Mouse (Mus musculus) lung, adult 2 months (tissue): ENCODE measurements around the gene Gm10320.

Source experiments
- CTCF ChIP-seq: fragments of 200-500 bp; IDR thresholded peaks from 2 replicates; pipeline ENCODE4 v1.5.1; 2011; ENCODE audit warnings: mild to moderate bottlenecking, low read length, control low read depth; ENCODE audit not compliant: insufficient read depth
- POLR2A ChIP-seq: fragments of 200-500 bp; IDR thresholded peaks from 2 replicates; pipeline ENCODE4 v1.6.1; 2011; ENCODE audit warnings: low read depth, mild to moderate bottlenecking, control low read depth, low read length, borderline replicate concordance; ENCODE audit errors: extremely low read depth

DNA sequence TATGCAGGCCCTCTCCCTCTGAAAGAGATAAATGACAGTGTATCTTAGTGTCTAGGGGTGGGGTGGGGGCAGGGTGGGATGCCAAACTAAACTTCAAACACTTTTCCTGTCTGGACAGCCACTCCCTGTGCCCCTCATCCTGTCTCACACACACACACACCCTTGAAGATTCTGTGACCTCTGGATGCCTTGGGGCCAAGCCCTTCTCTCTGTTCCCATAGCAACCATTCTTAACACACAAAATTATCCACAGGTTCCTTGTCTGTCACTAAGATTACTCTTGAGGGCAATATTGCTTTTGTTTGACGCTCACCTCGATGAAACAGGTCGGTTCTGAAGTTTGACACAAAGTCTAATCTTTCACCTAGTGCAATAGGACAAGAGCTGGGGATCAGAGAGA lies 39.5 kb upstream of the Gm10320 start:
- TF ChIP-seq CTCF (no peak), POLR2A (no peak)
